Mouse (Mus musculus): ENCODE data around the gene Mettl8.

GRCm38 (mm10) chr2:70989201-70990191, 65.9 kb downstream of the Mettl8 start:
- TF ChIP-seq MYC (IDR thresholded peaks at IDR 0.05; ENCODE audit: low read depth, low read length) (no peak), CTCF (IDR thresholded peaks at IDR 0.05 in 2 of 3, conservative IDR thresholded peaks at IDR 0.05 in 1 of 3; ENCODE audit: control insufficient read depth in 1 of 3, insufficient read depth in 1 of 3, low read depth in 2 of 3, low read length in 3 of 3, poor library complexity in 1 of 3, severe bottlenecking in 1 of 3) (no peak), EP300 (IDR thresholded peaks at IDR 0.05; ENCODE audit: low read depth in 1 of 2, low read length in 2 of 2) (no peak), POLR2A (IDR thresholded peaks at IDR 0.05; ENCODE audit: control insufficient read depth in 1 of 2, insufficient read depth in 1 of 2, low read depth in 1 of 2, low read length in 2 of 2, poor library complexity in 1 of 2) (no peak), HCFC1 (IDR thresholded peaks at IDR 0.05; ENCODE audit: low read depth, low read length) (no peak), UBTF (IDR thresholded peaks at IDR 0.05; ENCODE audit: borderline replicate concordance, insufficient read depth, low read depth, low read length) (no peak), KAT2A (conservative IDR thresholded peaks at IDR 0.05; ENCODE audit: low read depth, low read length) (no peak), RAD21 (IDR thresholded peaks at IDR 0.05; ENCODE audit: low read depth, low read length) (no peak), TCF12 (IDR thresholded peaks at IDR 0.05; ENCODE audit: low read depth, low read length) (no peak), MAZ (IDR thresholded peaks at IDR 0.05; ENCODE audit: low read depth, low read length) (no peak), SMC3 (IDR thresholded peaks at IDR 0.05; ENCODE audit: low read depth, low read length) (no peak), MAFK (IDR thresholded peaks at IDR 0.05; ENCODE audit: borderline replicate concordance, low read depth, low read length) (no peak)
